Mouse (Mus musculus) forebrain, postnatal 0 days (tissue): ENCODE measurements at regions not wholly inside any gene's neighbourhood (a gene's known extent, or its start where the extent isn't known, plus 50 kb on each side); places are given as distances from the start of the nearest gene placed in this dataset.

Source experiments
- ATAC-seq: fragments of 200-750 bp; cut with Nextera tagmentation; 2 replicates; pipeline ENCODE4 v1.8.0; 2017; ENCODE audit warnings: mild to moderate bottlenecking, moderate library complexity
- DNase-seq: peaks from one replicate; pipeline ENCODE4 v3.0.0-alpha.2; 2015
- H3K27ac ChIP-seq: fragments of 300-500 bp; sonication (generic); 2 replicates; pipeline ENCODE4 v1.5.1; 2014; ENCODE audit warnings: low read depth, mild to moderate bottlenecking, antibody characterized with exemption, low read length, moderate library complexity, mixed read lengths
- H3K27me3 ChIP-seq: fragments of 300-500 bp; sonication (generic); 2 replicates; pipeline ENCODE4 v1.6.1; 2014; ENCODE audit warnings: mild to moderate bottlenecking, low read length, mixed read lengths; ENCODE audit not compliant: insufficient read depth
- H3K36me3 ChIP-seq: fragments of 300-500 bp; sonication (generic); 2 replicates; pipeline ENCODE4 v1.6.1; 2014; ENCODE audit warnings: mild to moderate bottlenecking, moderate library complexity; ENCODE audit not compliant: insufficient read depth
- H3K4me1 ChIP-seq: fragments of 300-500 bp; sonication (generic); 2 replicates; pipeline ENCODE4 v1.6.1; 2014; ENCODE audit warnings: antibody characterized with exemption; ENCODE audit not compliant: insufficient read depth
- H3K4me2 ChIP-seq: fragments of 300-500 bp; sonication (generic); 2 replicates; pipeline ENCODE4 v1.6.1; 2014; ENCODE audit warnings: low read depth, mild to moderate bottlenecking, moderate library complexity
- H3K4me3 ChIP-seq: fragments of 300-500 bp; sonication (generic); 2 replicates; pipeline ENCODE4 v1.5.1; 2014; ENCODE audit warnings: low read depth, low read length, mixed read lengths
- H3K9ac ChIP-seq: fragments of 300-500 bp; sonication (generic); 2 replicates; pipeline ENCODE4 v1.6.1; 2014; ENCODE audit warnings: mild to moderate bottlenecking
- H3K9me3 ChIP-seq: fragments of 300-500 bp; sonication (generic); 2 replicates; pipeline ENCODE4 v1.6.1; 2016; ENCODE audit warnings: low read length
- CTCF ChIP-seq: sonication (generic); IDR thresholded peaks from 2 replicates; pipeline ENCODE4 v1.5.1; 2016; ENCODE audit warnings: antibody characterized with exemption, control low read depth, low read depth
- WGBS: fragments of 180-500 bp; shearing (Covaris S2); extraction: QIAGEN DNeasy Blood & Tissue Kit; methylation state at CpG from one replicate; pipeline ENCODE4 v1.1.7; 2014; 5-methylcytosine and 5-hydroxymethylcytosine counted together

DNA sequence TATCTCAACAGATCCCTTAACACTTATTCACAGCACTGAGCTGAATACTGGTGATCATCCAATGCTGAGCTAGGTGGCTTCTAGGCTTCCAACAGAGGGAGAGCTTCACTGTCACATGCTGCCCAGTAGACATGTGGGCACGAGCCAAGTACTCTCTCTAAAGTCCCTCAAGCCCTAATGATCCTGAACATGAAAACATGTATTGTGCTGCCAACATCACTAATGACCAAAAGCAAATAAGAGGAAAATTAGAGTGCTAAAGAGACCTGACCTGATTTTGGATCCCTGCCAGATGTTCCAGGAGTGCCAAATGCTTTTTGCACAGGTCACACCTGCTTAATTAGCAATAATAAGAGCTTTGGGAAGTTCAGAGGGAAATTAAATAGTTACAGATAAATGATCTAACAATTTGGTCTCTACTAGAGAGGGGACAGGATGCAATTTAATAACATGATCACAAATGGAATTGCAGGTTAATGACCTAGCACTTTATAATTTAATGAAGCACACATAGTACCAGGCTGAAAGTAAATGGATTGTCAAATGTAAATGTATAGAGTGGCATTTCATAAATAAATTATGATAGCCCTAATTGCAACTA is 215.6 kb upstream of the Ins1 start:
- H3K4me1 ChIP-seq, result no peaks in the 10 kb centered on the region
- DNase-seq (peak; percentile 25), ATAC-seq (no peak; the same call in 1 of the 2 replicates)
- no peaks in the 10 kb centered on the region for H3K36me3 ChIP-seq
- H3K9ac ChIP-seq, result no peak overlapping the region
- TF ChIP-seq CTCF, result no peak
- H3K27me3 ChIP-seq, result no peaks in the 10 kb centered on the region
- no peak overlapping the region for H3K4me2 ChIP-seq
- no peak overlapping the region for H3K27ac ChIP-seq
- H3K4me3 ChIP-seq, result no peak overlapping the region
- H3K9me3 ChIP-seq, result no peaks in the 10 kb centered on the region
- WGBS, result 6% methylated on average over 1 of the region's 1 CpGs

DNA sequence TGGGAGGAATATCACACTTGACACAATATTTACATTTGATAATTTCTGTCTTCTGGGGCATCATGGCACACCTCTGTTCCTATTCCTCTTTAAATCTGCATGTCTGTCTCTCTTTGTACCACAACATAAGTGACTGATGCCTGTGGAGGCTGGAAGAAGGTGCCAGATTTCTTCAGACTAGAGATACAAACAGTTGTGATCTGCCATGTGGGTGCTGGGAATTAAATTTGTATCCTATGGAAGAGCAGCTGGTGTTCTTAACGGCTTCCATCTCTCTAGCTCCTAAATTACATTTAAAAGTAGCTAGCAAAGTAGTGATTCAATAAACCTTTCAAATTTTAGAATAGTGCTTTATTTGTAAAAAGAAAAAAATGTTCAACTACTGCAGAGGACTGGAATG is 195.3 kb upstream of the Ins1 start:
- no peak overlapping the region for H3K27ac ChIP-seq
- TF ChIP-seq CTCF, result no peak
- DNase-seq (no peak), ATAC-seq (no peak)
- no peak overlapping the region for H3K4me2 ChIP-seq
- H3K4me1 ChIP-seq, result no peaks in the 10 kb centered on the region
- H3K9me3 ChIP-seq, result no peaks in the 10 kb centered on the region
- 55% methylated on average over 1 of the region's 1 CpGs for WGBS
- H3K4me3 ChIP-seq, result no peak overlapping the region
- no peaks in the 10 kb centered on the region for H3K36me3 ChIP-seq
- no peak overlapping the region for H3K9ac ChIP-seq
- H3K27me3 ChIP-seq, result no peaks in the 10 kb centered on the region

DNA sequence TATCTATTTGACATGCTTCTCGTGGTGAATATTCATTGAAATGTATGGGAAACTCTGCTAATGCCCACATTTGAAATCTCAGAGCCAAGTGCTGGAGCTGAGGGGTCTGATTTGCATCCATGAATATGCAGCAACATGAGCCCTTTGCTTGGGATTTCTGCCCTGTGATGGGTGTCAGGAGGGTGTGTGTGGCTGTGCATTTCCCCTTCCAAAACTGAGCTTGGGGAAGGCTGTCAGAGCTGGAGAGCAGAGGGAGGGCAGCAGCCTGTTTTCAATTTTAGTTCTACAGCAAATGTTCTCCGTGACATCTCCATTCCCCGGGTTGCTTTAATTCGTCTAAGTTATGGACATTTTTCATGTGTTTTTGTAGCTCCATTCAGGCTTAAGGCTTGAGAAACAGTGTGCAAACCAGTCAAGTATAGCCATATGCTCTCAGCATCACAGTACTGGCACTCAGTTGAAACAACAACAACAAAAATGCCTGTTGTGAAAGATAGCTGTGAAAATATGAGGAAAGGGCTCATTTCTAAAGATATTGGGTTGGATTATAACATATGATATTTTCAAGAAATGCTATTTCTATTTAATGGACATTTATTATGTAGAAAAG is 194.1 kb upstream of the Ins1 start:
- WGBS, result 44% methylated on average over 4 of the region's 4 CpGs
- Histone ChIP-seq H3K9me3 (no peaks in the 10 kb centered on the region), H3K9ac (no peak overlapping the region), H3K27me3 (no peaks in the 10 kb centered on the region), H3K4me3 (no peak overlapping the region), H3K4me2 (no peak overlapping the region), H3K36me3 (no peaks in the 10 kb centered on the region), H3K4me1 (no peaks in the 10 kb centered on the region), H3K27ac (no peak overlapping the region)
- DNase-seq, result peak; percentile 31
- TF ChIP-seq CTCF, result no peak
- ATAC-seq, result peak; percentile 82

DNA sequence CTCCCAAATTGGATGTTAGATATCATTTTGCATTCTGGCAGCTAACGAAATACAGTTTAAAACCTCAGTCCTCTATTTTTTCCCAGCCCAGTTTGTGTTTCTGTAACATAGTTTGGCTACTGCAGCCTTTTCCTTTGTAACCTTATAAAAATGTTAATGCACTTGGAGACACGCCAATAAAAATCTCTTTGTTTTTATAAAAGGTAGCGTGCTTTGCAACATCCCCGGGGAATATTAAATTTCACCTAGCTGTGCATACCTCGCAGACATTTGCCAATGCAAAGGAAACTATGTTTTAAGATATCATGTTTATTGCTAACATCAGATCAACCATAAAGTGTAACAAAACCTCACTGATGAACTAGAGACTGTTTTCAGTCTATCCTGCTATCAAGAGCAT is 192.9 kb upstream of the Ins1 start:
- H3K27me3 ChIP-seq, result no peaks in the 10 kb centered on the region
- H3K27ac ChIP-seq, result no peak overlapping the region
- H3K36me3 ChIP-seq, result no peaks in the 10 kb centered on the region
- H3K9ac ChIP-seq, result no peak overlapping the region
- no peak for TF ChIP-seq CTCF
- ATAC-seq, result no peak
- H3K4me2 ChIP-seq, result no peak overlapping the region
- H3K4me3 ChIP-seq, result no peak overlapping the region
- no peak for DNase-seq
- H3K9me3 ChIP-seq, result no peaks in the 10 kb centered on the region
- 38% methylated on average over 5 of the region's 5 CpGs for WGBS
- H3K4me1 ChIP-seq, result no peaks in the 10 kb centered on the region

DNA sequence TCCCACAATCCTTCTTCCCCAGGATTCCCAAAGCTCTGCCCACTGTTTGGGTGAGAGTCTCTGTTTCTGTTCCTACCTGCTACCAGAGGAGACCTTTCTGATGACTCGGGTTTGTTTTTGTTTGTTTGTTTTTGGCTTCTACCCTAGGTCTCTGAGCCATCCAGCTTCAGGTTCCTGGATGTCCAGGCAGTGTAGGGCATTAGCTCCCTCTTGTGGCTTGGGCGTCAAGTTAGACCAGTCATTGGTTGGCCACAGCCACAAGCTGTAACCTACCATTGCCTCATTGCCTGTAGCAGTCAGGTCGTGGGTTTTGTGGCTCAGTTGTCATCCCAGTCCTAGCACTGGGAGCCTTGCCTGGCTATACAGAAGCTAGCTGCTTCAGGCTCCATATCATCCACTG is 185.1 kb upstream of the Ins1 start:
- TF ChIP-seq CTCF, result peak; percentile 28; the same call in 1 of the 2 replicates
- no peak for DNase-seq
- 22% methylated on average over 3 of the region's 3 CpGs for WGBS

DNA sequence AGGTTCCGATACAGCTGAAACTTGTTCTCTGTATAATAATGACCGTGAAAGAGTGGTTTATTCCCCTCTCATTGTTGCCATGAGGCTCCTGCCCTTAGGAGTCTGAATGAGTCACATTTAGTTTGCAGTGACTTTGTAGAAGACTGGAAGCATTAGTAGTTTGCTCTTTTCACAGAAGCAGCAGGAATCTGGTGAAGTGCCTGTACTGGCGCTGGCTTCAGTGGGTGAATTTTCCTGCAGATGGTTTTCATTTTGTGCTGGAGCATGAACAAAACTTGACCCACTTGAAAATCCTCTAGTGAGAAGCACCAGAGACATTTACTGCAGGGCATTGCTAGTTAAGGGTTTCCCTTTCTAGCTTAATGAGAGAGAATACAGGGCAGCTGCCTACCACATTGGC is 151.7 kb upstream of the Ins1 start:
- WGBS, result 65% methylated on average over 3 of the region's 3 CpGs
- no peaks in the 10 kb centered on the region for H3K27me3 ChIP-seq

More for the DNA sequence above, 185.1 kb upstream of the Ins1 start:
- no peak for ATAC-seq
- Histone ChIP-seq H3K36me3 (no peaks in the 10 kb centered on the region), H3K9ac (no peak overlapping the region), H3K27me3 (no peaks in the 10 kb centered on the region), H3K27ac (no peak overlapping the region), H3K9me3 (no peaks in the 10 kb centered on the region), H3K4me3 (no peak overlapping the region), H3K4me2 (no peak overlapping the region), H3K4me1 (no peaks in the 10 kb centered on the region)

More for the DNA sequence above, 151.7 kb upstream of the Ins1 start:
- H3K9me3 ChIP-seq, result no peaks in the 10 kb centered on the region
- H3K27ac ChIP-seq, result no peak overlapping the region
- no peak overlapping the region for H3K9ac ChIP-seq
- H3K4me3 ChIP-seq, result no peak overlapping the region
- DNase-seq (no peak), ATAC-seq (no peak)
- no peak for TF ChIP-seq CTCF
- H3K36me3 ChIP-seq, result no peaks in the 10 kb centered on the region
- H3K4me1 ChIP-seq, result no peaks in the 10 kb centered on the region
- H3K4me2 ChIP-seq, result no peak overlapping the region
